Mouse (Mus musculus) liver, adult 2 months (tissue): Measurements from ENCODE around the gene Naaa. TPM values are rescaled to one million over a fixed set of nuclear protein-coding genes. Genes with fewer than 3 reads are reported as not detected.

Source experiments
- DNase-seq: peaks from one replicate; pipeline ENCODE4 v3.0.0-alpha.2; 2011; ENCODE audit warnings: low read depth, low spot score; ENCODE audit errors: extremely low read depth
- H3K27ac ChIP-seq: fragments of 200-500 bp; replicated peaks from 2 replicates; pipeline ENCODE4 v1.5.1; 2012; ENCODE audit warnings: low read depth, mild to moderate bottlenecking, control low read depth, inconsistent platforms, low read length; ENCODE audit not compliant: insufficient read depth
- H3K27me3 ChIP-seq: fragments of 200-500 bp; 2 replicates; pipeline ENCODE4 v1.6.1; 2012; ENCODE audit warnings: mild to moderate bottlenecking, moderate library complexity, low read length, inconsistent platforms; ENCODE audit not compliant: control insufficient read depth, insufficient read depth
- H3K36me3 ChIP-seq: fragments of 200-500 bp; 2 replicates; pipeline ENCODE4 v1.6.1; 2012; ENCODE audit warnings: low read length, inconsistent platforms; ENCODE audit not compliant: control insufficient read depth, insufficient read depth
- H3K4me1 ChIP-seq: fragments of 200-500 bp; 2 replicates; pipeline ENCODE4 v1.6.1; 2011; ENCODE audit warnings: low read length; ENCODE audit not compliant: control insufficient read depth, insufficient read depth
- H3K4me3 ChIP-seq: fragments of 200-500 bp; 2 replicates; pipeline ENCODE4 v1.5.1; 2011; ENCODE audit warnings: low read depth, mild to moderate bottlenecking, control low read depth, low read length, moderate library complexity; ENCODE audit not compliant: insufficient read depth
- H3K79me2 ChIP-seq: fragments of 200-500 bp; 2 replicates; pipeline ENCODE4 v1.6.1; 2012; ENCODE audit warnings: inconsistent platforms, mild to moderate bottlenecking, low read length, moderate library complexity; ENCODE audit not compliant: control insufficient read depth, insufficient read depth
- H3K9ac ChIP-seq: fragments of 200-500 bp; 2 replicates; pipeline ENCODE4 v1.6.1; 2012; ENCODE audit warnings: low read depth, mild to moderate bottlenecking, control low read depth, inconsistent platforms, low read length
- CTCF ChIP-seq: fragments of 200-500 bp; IDR thresholded peaks from 2 replicates; pipeline ENCODE4 v1.5.1; 2011; ENCODE audit warnings: low read depth, low read length, control low read depth
- POLR2A ChIP-seq: fragments of 200-500 bp; IDR thresholded peaks from 2 replicates; pipeline ENCODE4 v1.6.1; 2011; ENCODE audit warnings: low read length, control low read depth; ENCODE audit not compliant: insufficient read depth; ENCODE audit errors: extremely low read depth
- WGBS: fragments of 180-500 bp; shearing (Covaris S2); methylation state at CpG from one replicate; pipeline ENCODE4 v1.1.7; 2018; 5-methylcytosine and 5-hydroxymethylcytosine counted together
- polyA plus RNA-seq: library from polyadenylated mRNA; depleted of rRNA; stranded (reverse); fragments of >200 nt; gene quantifications from 2 replicates; pipeline ENCODE4 v1.2.3, GENCODE M21; 2012
- total RNA-seq: library from RNA; depleted of rRNA; stranded (reverse); fragments of >200 nt; gene quantifications from 2 replicates; pipeline ENCODE4 v1.2.3, GENCODE M21; 2014

The Naaa gene
- total and polyA plus RNA-seq, 2 experiments = 4.4 to 5.2 TPM

GRCm38 (mm10) chr5:92229514-92229913, 48.5 kb downstream of the Naaa start:
- Histone ChIP-seq H3K36me3 (no peaks in the 10 kb centered on the region), H3K79me2 (no peaks in the 10 kb centered on the region), H3K9ac (no peak overlapping the region), H3K4me3 (no peak overlapping the region), H3K4me1 (no peaks in the 10 kb centered on the region), H3K27ac (no peak overlapping the region), H3K27me3 (no peaks in the 10 kb centered on the region)
- WGBS = 99% methylated on average over 3 of the region's 3 CpGs
- TF ChIP-seq POLR2A (no peak), CTCF (no peak)
- DNase-seq = no peak

DNA sequence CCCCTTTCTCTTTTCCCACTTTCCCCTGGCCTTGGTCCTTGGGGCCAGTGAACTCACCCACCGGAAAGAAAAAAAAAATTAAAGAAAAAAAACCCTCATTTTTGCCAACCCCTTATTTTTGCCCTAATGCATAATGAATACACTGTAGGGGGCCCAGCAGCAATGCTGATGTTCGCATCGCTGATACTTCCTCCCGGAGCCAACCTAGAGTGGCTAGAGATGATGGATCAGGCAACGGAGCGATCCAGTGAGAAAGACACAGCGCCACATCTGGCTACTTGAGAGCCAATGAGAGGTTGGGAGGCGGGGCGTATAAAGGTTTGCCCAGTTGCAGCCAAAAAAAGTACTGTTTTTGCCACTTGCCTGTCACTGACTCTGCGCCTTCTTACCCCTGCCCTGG, 49.2 kb downstream of the Naaa start:
- no peaks in the 10 kb centered on the region for H3K36me3 ChIP-seq
- TF ChIP-seq CTCF (no peak), POLR2A (no peak)
- no peak overlapping the region for H3K27ac ChIP-seq
- H3K27me3 ChIP-seq = no peaks in the 10 kb centered on the region
- no peaks in the 10 kb centered on the region for H3K4me1 ChIP-seq
- 56% methylated on average over 10 of the region's 10 CpGs for WGBS
- H3K9ac ChIP-seq = no peak overlapping the region
- peak; percentile 4 for DNase-seq
- no peak overlapping the region for H3K4me3 ChIP-seq
- no peaks in the 10 kb centered on the region for H3K79me2 ChIP-seq

- H3K36me3 ChIP-seq = no peaks in the 10 kb centered on the region
- no peak overlapping the region for H3K27ac ChIP-seq
- no peak for DNase-seq
- H3K4me1 ChIP-seq = no peaks in the 10 kb centered on the region
- no peaks in the 10 kb centered on the region for H3K27me3 ChIP-seq
- TF ChIP-seq CTCF (no peak), POLR2A (no peak)
- H3K4me3 ChIP-seq = no peak overlapping the region
- no peak overlapping the region for H3K9ac ChIP-seq
- 53% methylated on average over 7 of the region's 7 CpGs for WGBS
- no peaks in the 10 kb centered on the region for H3K79me2 ChIP-seq
These were observed 50.2 kb downstream of the Naaa start for GRCm38 (mm10) chr5:92227782-92228181.

GRCm38 (mm10) chr5:92220287-92220902, 57.6 kb downstream of the Naaa start:
- WGBS = 92% methylated on average over 8 of the region's 8 CpGs
- Histone ChIP-seq H3K27ac (no peak overlapping the region), H3K36me3 (no peaks in the 10 kb centered on the region), H3K9ac (no peak overlapping the region), H3K27me3 (no peaks in the 10 kb centered on the region), H3K4me1 (no peaks in the 10 kb centered on the region), H3K79me2 (no peaks in the 10 kb centered on the region), H3K4me3 (no peak overlapping the region)
- no peak for DNase-seq
- TF ChIP-seq CTCF = no peak
- TF ChIP-seq POLR2A = no peak

GRCm38 (mm10) chr5:92219826-92220225, 58.1 kb downstream of the Naaa start:
- Histone ChIP-seq H3K27ac (no peak overlapping the region), H3K4me1 (no peaks in the 10 kb centered on the region), H3K4me3 (no peak overlapping the region), H3K9ac (no peak overlapping the region), H3K27me3 (no peaks in the 10 kb centered on the region), H3K36me3 (no peaks in the 10 kb centered on the region), H3K79me2 (no peaks in the 10 kb centered on the region)
- WGBS = 73% methylated on average over 6 of the region's 6 CpGs
- TF ChIP-seq POLR2A = no peak
- TF ChIP-seq CTCF = no peak
- no peak for DNase-seq

- TF ChIP-seq CTCF = no peak
- TF ChIP-seq POLR2A = no peak
- Histone ChIP-seq H3K27ac (no peak overlapping the region), H3K36me3 (no peaks in the 10 kb centered on the region), H3K79me2 (no peaks in the 10 kb centered on the region), H3K4me3 (no peak overlapping the region), H3K27me3 (no peaks in the 10 kb centered on the region), H3K9ac (no peak overlapping the region), H3K4me1 (no peaks in the 10 kb centered on the region)
- DNase-seq = no peak
- WGBS = 76% methylated on average over 17 of the region's 17 CpGs
These were observed 58.8 kb downstream of the Naaa start for GRCm38 (mm10) chr5:92218915-92219793.
